Mouse (Mus musculus): ENCODE results near the gene H3f3a. TPM values are rescaled to one million over a fixed set of nuclear protein-coding genes. Genes with fewer than 3 reads are reported as not detected.

The H3f3a gene
- polyA plus RNA-seq, 1 experiment from 2014 or later = 3,199 TPM

- Histone ChIP-seq H3K36me3 (no peaks in the 10 kb centered on the region), H3K27me3 (no peaks in the 10 kb centered on the region), H3K9me3 (no peaks in the 10 kb centered on the region), H3K27ac (no peak overlapping the region), H3K4me3 (peak overlapping the region; percentile 48), H3K4me2 (replicated peaks) (peak overlapping the region; percentile 92), H3K9ac (peak overlapping the region; percentile 74), H3K4me1 (peaks cover 17% of the 10 kb centered on the region)
- under 1% methylated on average over 11 of the region's 11 CpGs for WGBS
- peak; percentile 78 for ATAC-seq (ENCODE audit: low FRiP score, low read depth)
These were observed 49.9 kb downstream of the H3f3a start for GRCm38 (mm10) chr1:180763828-180764227.

GRCm38 (mm10) chr1:180763307-180763706 is 50.4 kb downstream of the H3f3a start:
- Histone ChIP-seq H3K27ac (no peak overlapping the region), H3K36me3 (no peaks in the 10 kb centered on the region), H3K9ac (peak overlapping the region; percentile 74), H3K27me3 (no peaks in the 10 kb centered on the region), H3K4me1 (peaks cover 14% of the 10 kb centered on the region), H3K9me3 (no peaks in the 10 kb centered on the region), H3K4me3 (peak overlapping the region; percentile 48), H3K4me2 (replicated peaks) (peak overlapping the region; percentile 92)
- ATAC-seq (ENCODE audit: low FRiP score, low read depth) = peak; percentile 39; the same call in 1 of the 2 replicates
- WGBS = 16% methylated on average over 14 of the region's 14 CpGs

GRCm38 (mm10) chr1:180762679-180763078 is 51.1 kb downstream of the H3f3a start:
- Histone ChIP-seq H3K27me3 (no peaks in the 10 kb centered on the region), H3K9me3 (no peaks in the 10 kb centered on the region), H3K4me1 (peaks cover 9% of the 10 kb centered on the region; the same call in 1 of the 2 replicates), H3K4me3 (no peak overlapping the region), H3K4me2 (replicated peaks) (peak overlapping the region; percentile 92; the same call in 1 of the 2 replicates), H3K36me3 (no peaks in the 10 kb centered on the region), H3K27ac (no peak overlapping the region), H3K9ac (no peak overlapping the region)
- 81% methylated on average over 8 of the region's 8 CpGs for WGBS
- no peak for ATAC-seq (ENCODE audit: low FRiP score, low read depth)

- ATAC-seq (ENCODE audit: low FRiP score, low read depth) = no peak
- no peak overlapping the region for H3K9ac ChIP-seq
These were observed 51.6 kb downstream of the H3f3a start for GRCm38 (mm10) chr1:180762180-180762579.

GRCm38 (mm10) chr1:180757956-180758520 is 55.7 kb downstream of the H3f3a start:
- ATAC-seq (ENCODE audit: low FRiP score, low read depth) = no peak
- Histone ChIP-seq H3K9ac (no peak overlapping the region), H3K36me3 (peaks cover 22% of the 10 kb centered on the region), H3K27me3 (no peaks in the 10 kb centered on the region), H3K27ac (no peak overlapping the region), H3K4me3 (no peak overlapping the region), H3K4me1 (0 out of 2 replicates have a peak, but pooled peaks cover 2% of the 10 kb centered on the region), H3K9me3 (no peaks in the 10 kb centered on the region), H3K4me2 (replicated peaks) (no peak overlapping the region)
- WGBS = 92% methylated on average over 7 of the region's 7 CpGs

More at GRCm38 (mm10) chr1:180762180-180762579, 51.6 kb downstream of the H3f3a start:
- Histone ChIP-seq H3K4me2 (replicated peaks) (no peak overlapping the region), H3K4me3 (no peak overlapping the region), H3K4me1 (0 out of 2 replicates have a peak, but pooled peaks cover 6% of the 10 kb centered on the region), H3K27me3 (no peaks in the 10 kb centered on the region), H3K27ac (no peak overlapping the region), H3K9me3 (no peaks in the 10 kb centered on the region), H3K36me3 (no peaks in the 10 kb centered on the region)
- 75% methylated on average over 11 of the region's 11 CpGs for WGBS

- H3K4me2 ChIP-seq (replicated peaks) = no peak overlapping the region
- H3K9ac ChIP-seq = no peak overlapping the region
- H3K27me3 ChIP-seq = no peaks in the 10 kb centered on the region
- H3K9me3 ChIP-seq = no peaks in the 10 kb centered on the region
- H3K4me1 ChIP-seq = no peaks in the 10 kb centered on the region
- WGBS = 79% methylated on average over 3 of the region's 3 CpGs
- H3K4me3 ChIP-seq = no peak overlapping the region
- H3K27ac ChIP-seq = no peak overlapping the region
- no peak for ATAC-seq (ENCODE audit: low FRiP score, low read depth)
- peaks cover 28% of the 10 kb centered on the region for H3K36me3 ChIP-seq
These were observed 56.3 kb downstream of the H3f3a start for GRCm38 (mm10) chr1:180757252-180757955.

GRCm38 (mm10) chr1:180756711-180757110 is 57.0 kb downstream of the H3f3a start:
- Histone ChIP-seq H3K27ac (no peak overlapping the region), H3K9ac (no peak overlapping the region), H3K4me1 (no peaks in the 10 kb centered on the region), H3K4me3 (no peak overlapping the region), H3K9me3 (no peaks in the 10 kb centered on the region), H3K4me2 (replicated peaks) (no peak overlapping the region), H3K36me3 (peaks cover 35% of the 10 kb centered on the region), H3K27me3 (no peaks in the 10 kb centered on the region)
- 86% methylated on average over 2 of the region's 2 CpGs for WGBS
- no peak for ATAC-seq (ENCODE audit: low FRiP score, low read depth)

- no peaks in the 10 kb centered on the region for H3K27me3 ChIP-seq
- H3K4me2 ChIP-seq (replicated peaks) = no peak overlapping the region
- H3K36me3 ChIP-seq = peaks cover 44% of the 10 kb centered on the region
- no peak overlapping the region for H3K4me3 ChIP-seq
- no peak overlapping the region for H3K9ac ChIP-seq
- H3K9me3 ChIP-seq = no peaks in the 10 kb centered on the region
- H3K27ac ChIP-seq = no peak overlapping the region
- ATAC-seq (ENCODE audit: low FRiP score, low read depth) = no peak
- no peaks in the 10 kb centered on the region for H3K4me1 ChIP-seq
- whole genome bisulfite sequencing = 92% methylated on average over 8 of the region's 8 CpGs
These were observed 59.4 kb downstream of the H3f3a start for GRCm38 (mm10) chr1:180754376-180754775.

- no peaks in the 10 kb centered on the region for H3K4me1 ChIP-seq
- H3K9me3 ChIP-seq = no peaks in the 10 kb centered on the region
- ATAC-seq (ENCODE audit: low FRiP score, low read depth) = no peak
- no peak overlapping the region for H3K27ac ChIP-seq
- H3K4me2 ChIP-seq (replicated peaks) = no peak overlapping the region
- H3K27me3 ChIP-seq = no peaks in the 10 kb centered on the region
- WGBS = 91% methylated on average over 11 of the region's 11 CpGs
- H3K9ac ChIP-seq = no peak overlapping the region
- H3K4me3 ChIP-seq = no peak overlapping the region
- H3K36me3 ChIP-seq = peaks cover 64% of the 10 kb centered on the region
These were observed 61.6 kb downstream of the H3f3a start for GRCm38 (mm10) chr1:180752115-180752514.

Other genes with a start within 250 kb of the H3f3a start
- 139 and 144 TPM in 2 replicates for gene Parp1, start 245.0 kb downstream of the H3f3a start, polyA plus RNA-seq (2015; fragmentation: Nextera tagmentation; extraction: Ambion mirVana)
- gene Lin9, start 172.8 kb downstream of the H3f3a start, polyA plus RNA-seq (2015; fragmentation: Nextera tagmentation; extraction: Ambion mirVana) = 19.8 and 21.4 TPM in 2 replicates
- 0.34 and 0.46 TPM in 2 replicates for gene Mixl1, start 116.9 kb downstream of the H3f3a start, polyA plus RNA-seq (2015; fragmentation: Nextera tagmentation; extraction: Ambion mirVana)
- 25.0 and 25.4 TPM in 2 replicates for gene Acbd3, start 87.9 kb downstream of the H3f3a start, polyA plus RNA-seq (2015; fragmentation: Nextera tagmentation; extraction: Ambion mirVana)
- gene Sde2, start 37.2 kb upstream of the H3f3a start, polyA plus RNA-seq (2015; fragmentation: Nextera tagmentation; extraction: Ambion mirVana) = 39.3 and 40.7 TPM in 2 replicates
- gene Lefty2, start 79.2 kb upstream of the H3f3a start, polyA plus RNA-seq (2015; fragmentation: Nextera tagmentation; extraction: Ambion mirVana) = 0.27 TPM in 2 replicates
- gene Pycr2, start 90.3 kb upstream of the H3f3a start, polyA plus RNA-seq (2015; fragmentation: Nextera tagmentation; extraction: Ambion mirVana) = 112 and 113 TPM in 2 replicates
- gene Lefty1, start 121.1 kb upstream of the H3f3a start, polyA plus RNA-seq (2015; fragmentation: Nextera tagmentation; extraction: Ambion mirVana) = 1.8 and 2.2 TPM in 2 replicates
- gene Tmem63a, start 128.4 kb upstream of the H3f3a start, polyA plus RNA-seq (2015; fragmentation: Nextera tagmentation; extraction: Ambion mirVana) = 16.2 and 17.7 TPM in 2 replicates
- gene Ephx1, start 207.0 kb upstream of the H3f3a start, polyA plus RNA-seq (2015; fragmentation: Nextera tagmentation; extraction: Ambion mirVana) = 4.2 and 4.3 TPM in 2 replicates
- gene 9130409I23Rik, start 237.3 kb upstream of the H3f3a start, polyA plus RNA-seq (2015; fragmentation: Nextera tagmentation; extraction: Ambion mirVana) = not detected in 2 replicates